Mouse (Mus musculus) hindbrain, embryonic 11.5 days (tissue): ENCODE data around the gene Aff3. TPM values are rescaled to one million over a fixed set of nuclear protein-coding genes. Genes with fewer than 3 reads are reported as not detected.

Experiments
- ATAC-seq: fragments of 200-750 bp; cut with Nextera tagmentation; 2 replicates; pipeline ENCODE4 v1.8.0; 2017; ENCODE audit warnings: mild to moderate bottlenecking, moderate TSS enrichment, moderate library complexity; ENCODE audit not compliant: low FRiP score
- DNase-seq: peaks from one replicate; pipeline ENCODE4 v3.0.0-alpha.2; 2015; ENCODE audit warnings: low spot score
- H3K27ac ChIP-seq: fragments of 300-500 bp; sonication (generic); 2 replicates; pipeline ENCODE4 v1.5.1; 2014; ENCODE audit warnings: mild to moderate bottlenecking, low read depth, low read length
- H3K27me3 ChIP-seq: fragments of 300-500 bp; sonication (generic); 2 replicates; pipeline ENCODE4 v1.6.1; 2014; ENCODE audit warnings: mild to moderate bottlenecking, low read length, moderate library complexity, mixed read lengths; ENCODE audit not compliant: control insufficient read depth, insufficient read depth
- H3K36me3 ChIP-seq: fragments of 300-500 bp; sonication (generic); 2 replicates; pipeline ENCODE4 v1.6.1; 2014; ENCODE audit warnings: mild to moderate bottlenecking, low read length, moderate library complexity, mixed read lengths; ENCODE audit not compliant: control insufficient read depth, insufficient read depth
- H3K4me1 ChIP-seq: fragments of 300-500 bp; sonication (generic); replicated peaks from 2 replicates; pipeline ENCODE4 v1.6.1; 2014; ENCODE audit warnings: low read length, mixed read lengths; ENCODE audit not compliant: control insufficient read depth, insufficient read depth
- H3K4me2 ChIP-seq: fragments of 300-500 bp; sonication (generic); replicated peaks from 2 replicates; pipeline ENCODE4 v1.6.1; 2014; ENCODE audit warnings: mild to moderate bottlenecking, low read depth, low read length
- H3K4me3 ChIP-seq: fragments of 300-500 bp; sonication (generic); 2 replicates; pipeline ENCODE4 v1.5.1; 2014; ENCODE audit warnings: low read depth, low read length
- H3K9ac ChIP-seq: fragments of 300-500 bp; sonication (generic); 2 replicates; pipeline ENCODE4 v1.6.1; 2014; ENCODE audit warnings: low read depth, low read length
- H3K9me3 ChIP-seq: fragments of 300-500 bp; sonication (generic); 2 replicates; pipeline ENCODE4 v1.6.1; 2016; ENCODE audit warnings: low read length; ENCODE audit not compliant: control insufficient read depth
- WGBS: fragments of 180-500 bp; shearing (Covaris S2); extraction: QIAGEN DNeasy Blood & Tissue Kit; methylation state at CpG from one replicate; pipeline ENCODE4 v1.1.7; 2014; 5-methylcytosine and 5-hydroxymethylcytosine counted together
- polyA plus RNA-seq: library from polyadenylated mRNA; unstranded; fragments of >200 nt; fragmentation: Nextera tagmentation; extraction: Ambion mirVana; gene quantifications from 2 replicates; pipeline ENCODE4 v1.2.1, GENCODE M21; 2014

Gene Aff3
- polyA plus RNA-seq, 1 experiment from 2014 or later = 19.7 TPM

- Histone ChIP-seq H3K9ac (no peak overlapping the region), H3K4me3 (no peak overlapping the region), H3K4me1 (no peaks in the 10 kb centered on the region), H3K27ac (no peak overlapping the region), H3K4me2 (no peak overlapping the region), H3K9me3 (no peaks in the 10 kb centered on the region), H3K36me3 (0 out of 2 replicates have a peak, but pooled peaks cover 6% of the 10 kb centered on the region), H3K27me3 (no peaks in the 10 kb centered on the region)
- ATAC-seq = no peak
- WGBS = 82% methylated on average over 5 of the region's 5 CpGs
- no peak for DNase-seq
These were observed 136.1 kb downstream of the Aff3 start for GRCm38 (mm10) chr1:38528607-38529006.

DNA sequence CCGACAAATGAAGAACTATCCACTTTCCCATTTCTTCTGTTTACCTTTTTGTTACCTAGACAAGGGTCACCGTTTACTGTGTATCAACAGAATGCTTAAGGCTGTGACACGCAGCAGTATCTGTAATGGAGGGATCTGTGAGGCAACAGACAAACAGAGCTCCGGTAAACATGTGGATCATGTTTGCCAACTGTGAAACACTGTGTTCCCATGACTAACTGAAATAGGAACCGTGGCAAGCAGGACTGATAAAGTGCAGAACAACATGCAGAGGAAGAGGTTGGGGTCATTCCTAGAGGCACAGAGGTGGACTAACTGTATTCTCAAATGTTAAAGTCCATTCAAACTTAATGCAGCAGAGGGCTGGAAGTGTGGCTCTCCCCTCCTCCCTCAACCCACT, 138.2 kb downstream of the Aff3 start:
- H3K27me3 ChIP-seq = no peaks in the 10 kb centered on the region
- WGBS = 93% methylated on average over 5 of the region's 5 CpGs
- no peak overlapping the region for H3K4me2 ChIP-seq
- H3K9ac ChIP-seq = no peak overlapping the region
- H3K4me1 ChIP-seq = no peaks in the 10 kb centered on the region
- H3K36me3 ChIP-seq = 0 out of 2 replicates have a peak, but pooled peaks cover 6% of the 10 kb centered on the region
- ATAC-seq = no peak
- H3K4me3 ChIP-seq = no peak overlapping the region
- no peak overlapping the region for H3K27ac ChIP-seq
- no peaks in the 10 kb centered on the region for H3K9me3 ChIP-seq
- DNase-seq = no peak

GRCm38 (mm10) chr1:38521651-38522050, 143.1 kb downstream of the Aff3 start:
- no peak for ATAC-seq
- H3K27ac ChIP-seq = no peak overlapping the region
- DNase-seq = no peak
- H3K36me3 ChIP-seq = 0 out of 2 replicates have a peak, but pooled peaks cover 6% of the 10 kb centered on the region
- H3K27me3 ChIP-seq = no peaks in the 10 kb centered on the region
- no peak overlapping the region for H3K4me2 ChIP-seq
- WGBS = 95% methylated on average over 11 of the region's 11 CpGs
- no peaks in the 10 kb centered on the region for H3K9me3 ChIP-seq
- H3K4me1 ChIP-seq = no peaks in the 10 kb centered on the region
- H3K4me3 ChIP-seq = no peak overlapping the region
- H3K9ac ChIP-seq = no peak overlapping the region

GRCm38 (mm10) chr1:38516225-38516624, 148.5 kb downstream of the Aff3 start:
- no peak for ATAC-seq
- 62% methylated on average over 1 of the region's 1 CpGs for WGBS

DNA sequence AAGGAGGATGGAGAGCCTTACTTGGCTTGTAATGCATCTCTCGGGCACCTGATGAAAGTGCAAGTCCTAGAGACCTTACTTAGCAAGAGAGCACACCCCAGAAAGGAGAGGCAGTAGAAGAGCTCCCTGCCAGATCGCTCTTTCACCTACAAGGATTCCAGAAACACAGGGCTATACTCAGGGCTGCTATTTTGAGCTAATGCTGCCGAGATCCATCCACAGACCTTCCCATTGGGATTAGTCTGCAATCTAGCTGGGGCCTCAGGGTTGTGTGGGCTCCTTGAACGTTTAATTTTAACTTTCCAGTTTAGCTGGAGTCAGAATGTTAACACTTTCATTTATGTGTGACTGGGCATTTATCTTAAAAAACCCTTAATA, 150.1 kb downstream of the Aff3 start:
- Histone ChIP-seq H3K4me2 (no peak overlapping the region), H3K4me3 (no peak overlapping the region), H3K27ac (no peak overlapping the region), H3K4me1 (peaks cover 3% of the 10 kb centered on the region), H3K9me3 (no peaks in the 10 kb centered on the region), H3K9ac (no peak overlapping the region), H3K27me3 (no peaks in the 10 kb centered on the region), H3K36me3 (no peaks in the 10 kb centered on the region)
- ATAC-seq (no peak), DNase-seq (no peak)
- WGBS = 53% methylated on average over 4 of the region's 4 CpGs

More at GRCm38 (mm10) chr1:38516225-38516624, 148.5 kb downstream of the Aff3 start:
- peaks cover 3% of the 10 kb centered on the region for H3K4me1 ChIP-seq
- no peak overlapping the region for H3K4me2 ChIP-seq
- DNase-seq = no peak
- no peak overlapping the region for H3K9ac ChIP-seq
- no peak overlapping the region for H3K27ac ChIP-seq
- no peaks in the 10 kb centered on the region for H3K36me3 ChIP-seq
- H3K9me3 ChIP-seq = no peaks in the 10 kb centered on the region
- H3K27me3 ChIP-seq = no peaks in the 10 kb centered on the region
- H3K4me3 ChIP-seq = no peak overlapping the region

DNA sequence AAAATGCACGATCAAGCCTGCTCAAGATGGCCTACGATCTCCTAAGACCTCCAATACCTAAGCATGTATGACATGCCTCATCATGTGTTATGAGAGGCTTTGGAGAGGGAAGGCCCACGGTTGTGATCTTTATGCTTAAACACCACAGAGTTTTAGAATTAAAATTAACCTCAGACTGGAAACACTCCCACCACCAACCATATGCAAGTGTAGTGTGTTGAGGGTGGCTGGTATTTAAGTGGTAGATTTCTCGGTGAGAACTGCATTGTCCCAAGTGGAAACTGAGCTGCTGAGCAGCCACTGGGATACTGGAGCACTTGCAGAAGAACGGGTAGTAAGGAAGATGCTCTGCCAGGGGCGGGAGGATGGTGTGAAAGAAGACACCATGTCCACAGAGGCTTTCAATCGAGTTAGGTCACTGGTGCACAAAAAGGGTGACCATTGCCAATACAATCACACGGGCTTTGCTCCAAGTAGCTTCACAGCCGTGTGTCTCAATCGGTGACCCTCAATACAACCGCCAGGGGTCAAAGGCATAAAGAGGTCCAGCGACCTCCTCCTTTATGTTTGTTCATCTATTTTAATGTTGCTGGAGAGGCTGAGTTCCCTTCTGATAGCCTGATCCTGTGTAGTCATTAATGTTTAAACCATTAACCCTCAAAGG, 150.7 kb downstream of the Aff3 start:
- ATAC-seq (no peak), DNase-seq (no peak)
- Histone ChIP-seq H3K4me3 (no peak overlapping the region), H3K27ac (no peak overlapping the region), H3K9ac (no peak overlapping the region), H3K4me1 (peaks cover 3% of the 10 kb centered on the region), H3K4me2 (no peak overlapping the region), H3K27me3 (no peaks in the 10 kb centered on the region), H3K36me3 (no peaks in the 10 kb centered on the region), H3K9me3 (no peaks in the 10 kb centered on the region)
- 51% methylated on average over 12 of the region's 12 CpGs for WGBS

DNA sequence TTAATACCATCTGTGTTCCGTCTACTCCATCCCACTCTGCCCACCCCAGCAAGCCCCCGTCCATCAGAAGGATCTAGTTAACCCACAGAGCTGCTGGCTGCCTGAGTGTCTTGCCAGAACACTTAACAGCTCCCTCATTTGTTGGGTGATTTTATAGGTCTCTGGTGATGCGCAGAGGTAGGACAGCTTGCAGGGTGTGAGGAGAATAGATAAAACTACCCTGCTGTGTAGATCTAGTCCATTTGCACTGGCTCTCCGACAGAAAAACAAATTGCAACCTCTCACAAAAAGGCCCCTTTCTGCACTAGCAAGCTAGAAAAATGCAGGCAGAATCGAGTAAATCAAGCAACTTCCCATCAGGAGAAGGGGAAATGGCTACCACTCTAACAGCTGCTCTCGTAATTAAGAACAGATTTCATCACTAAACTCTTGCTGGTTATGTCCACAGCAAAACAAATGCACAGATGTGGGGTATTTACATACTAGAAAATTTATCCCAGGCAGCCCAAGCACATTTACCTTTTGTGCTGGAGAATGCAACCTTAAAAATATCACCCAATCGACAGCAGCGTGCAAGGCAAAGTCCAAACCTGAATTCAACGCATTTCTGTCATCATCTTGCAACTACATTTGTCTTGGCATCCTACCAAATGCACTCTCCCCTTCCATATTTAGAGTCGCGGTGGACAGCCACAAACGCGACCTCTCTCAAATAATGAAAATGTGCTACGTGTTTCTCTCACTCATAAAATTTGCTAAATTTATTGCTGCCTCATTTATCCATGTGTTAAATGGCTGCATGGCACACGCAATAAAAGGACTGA, 152.3 kb downstream of the Aff3 start:
- ATAC-seq (no peak), DNase-seq (peak; percentile 32)
- H3K4me2 ChIP-seq = no peak overlapping the region
- H3K9ac ChIP-seq = no peak overlapping the region
- peaks cover 3% of the 10 kb centered on the region for H3K4me1 ChIP-seq
- no peak overlapping the region for H3K4me3 ChIP-seq
- H3K27ac ChIP-seq = peak overlapping the region; percentile 54
- WGBS = 43% methylated on average over 15 of the region's 15 CpGs
- no peaks in the 10 kb centered on the region for H3K36me3 ChIP-seq
- no peaks in the 10 kb centered on the region for H3K27me3 ChIP-seq
- H3K9me3 ChIP-seq = no peaks in the 10 kb centered on the region

GRCm38 (mm10) chr1:38511076-38511475, 153.7 kb downstream of the Aff3 start:
- no peak for DNase-seq
- Histone ChIP-seq H3K9ac (no peak overlapping the region), H3K4me3 (no peak overlapping the region), H3K27ac (peak overlapping the region; percentile 21; the same call in 1 of the 2 replicates), H3K9me3 (no peaks in the 10 kb centered on the region), H3K4me2 (no peak overlapping the region), H3K27me3 (no peaks in the 10 kb centered on the region), H3K36me3 (no peaks in the 10 kb centered on the region), H3K4me1 (peaks cover 3% of the 10 kb centered on the region)
- 56% methylated on average over 5 of the region's 5 CpGs for WGBS
- no peak for ATAC-seq

GRCm38 (mm10) chr1:38509301-38509700, 155.5 kb downstream of the Aff3 start:
- no peak overlapping the region for H3K4me2 ChIP-seq
- no peaks in the 10 kb centered on the region for H3K27me3 ChIP-seq
- H3K27ac ChIP-seq = no peak overlapping the region
- no peak overlapping the region for H3K9ac ChIP-seq
- ATAC-seq (no peak), DNase-seq (no peak)
- H3K4me1 ChIP-seq = peaks cover 3% of the 10 kb centered on the region
- no peak overlapping the region for H3K4me3 ChIP-seq
- no peaks in the 10 kb centered on the region for H3K36me3 ChIP-seq
- 79% methylated on average over 8 of the region's 8 CpGs for WGBS
- H3K9me3 ChIP-seq = no peaks in the 10 kb centered on the region
